Mouse (Mus musculus) layer of hippocampus, postnatal 36 days (tissue): ENCODE results near the gene Palm3. TPM values are rescaled to one million over a fixed set of nuclear protein-coding genes. Genes with fewer than 3 reads are reported as not detected.

Source experiments
- DNase-seq, 2 experiments: peaks; one replicate each; pipeline ENCODE4 v3.0.0; 2022
- microRNA-seq, 2 experiments: library from miRNA; unstranded; fragments of <30 nt; microRNA quantifications; one replicate each; pipeline ENCODE4 v1.2.0; 2021
- total RNA-seq, 2 experiments: library from RNA; stranded (reverse); gene quantifications; 2 replicates each; pipeline ENCODE4 v1.2.3; 2021

The Palm3 gene
- total RNA-seq, 2 experiments from 2014 or later = 2.9 to 4.1 TPM

GRCm38 (mm10) chr8:84067911-84068310 is 46.6 kb downstream of the Palm3 start:
- DNase-seq = no peak

DNA sequence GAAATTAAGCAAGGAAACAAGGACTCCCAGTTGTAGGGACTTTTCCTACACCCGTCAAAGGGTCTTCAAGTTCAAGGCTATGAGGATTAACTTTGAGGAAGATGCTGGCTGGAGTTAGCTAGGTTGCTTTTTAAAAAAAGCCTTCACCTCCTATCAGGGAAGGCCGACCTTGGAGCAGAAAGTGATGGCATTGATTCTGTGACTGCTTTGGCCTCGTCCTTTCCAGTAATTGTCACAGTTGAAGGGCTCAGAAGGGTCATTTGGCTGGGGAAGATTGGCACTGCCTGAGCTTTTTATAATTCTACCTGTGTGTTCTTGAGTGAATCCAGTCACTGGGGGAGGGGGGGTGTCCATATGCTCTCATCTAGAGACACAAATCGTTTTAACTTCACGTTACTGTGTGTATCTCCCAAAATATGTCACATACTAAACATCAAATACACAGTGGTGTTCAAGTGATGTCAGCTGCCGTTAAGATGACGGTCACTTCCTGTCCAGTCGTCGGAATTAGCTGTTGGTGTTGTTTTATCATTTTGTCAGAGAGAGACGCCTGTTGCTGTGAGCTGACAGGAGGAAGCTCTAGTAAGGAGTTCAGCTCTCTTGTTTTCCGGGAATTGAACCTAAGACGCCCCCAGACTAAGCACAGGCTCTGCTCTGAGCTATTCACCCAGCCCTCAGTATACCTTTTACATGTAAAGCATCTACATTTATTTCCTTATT is 47.2 kb downstream of the Palm3 start:
- DNase-seq = no peak

DNA sequence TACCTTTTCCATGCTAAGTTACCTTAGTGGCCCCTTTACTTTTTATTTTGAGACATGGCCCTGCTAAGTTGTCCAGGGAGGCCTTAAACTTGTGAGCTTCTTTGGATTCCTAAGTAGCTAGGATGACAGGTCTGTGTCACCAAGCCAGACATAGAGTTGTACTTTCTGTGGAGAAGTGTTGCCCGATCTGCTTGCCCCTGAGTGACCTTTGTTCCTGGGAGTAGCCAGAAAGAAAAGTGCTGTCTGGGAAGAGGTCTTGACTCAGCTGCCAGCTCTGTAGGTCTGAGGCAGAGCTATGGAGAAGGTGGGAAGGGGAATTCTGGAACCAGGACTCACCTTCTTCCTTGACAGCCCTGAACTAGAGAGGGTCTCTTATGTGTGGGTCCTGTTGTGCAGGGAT is 47.9 kb downstream of the Palm3 start:
- no peak for DNase-seq

DNA sequence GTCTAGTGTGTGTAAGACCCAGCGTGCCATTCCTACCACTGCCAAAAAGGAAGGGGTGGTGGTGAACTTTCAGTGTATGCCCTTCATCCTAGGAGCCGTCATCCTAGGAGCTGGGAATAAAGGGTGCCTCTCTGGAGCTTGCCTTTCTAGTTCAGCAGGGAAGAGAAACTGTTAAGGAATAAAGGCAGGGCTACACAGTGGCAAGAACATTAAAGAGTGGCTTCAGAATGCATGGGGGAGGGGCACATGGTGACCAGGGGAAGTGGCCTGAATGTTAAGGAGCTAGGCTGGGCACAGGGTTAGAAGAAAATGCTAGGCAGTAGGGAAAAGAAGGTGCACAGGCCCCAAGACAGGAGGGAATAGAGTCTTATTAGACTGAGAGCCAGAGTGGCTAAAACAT is 48.5 kb downstream of the Palm3 start:
- DNase-seq = no peak

- no peak for DNase-seq
Observed at GRCm38 (mm10) chr8:84070241-84070640, 49.0 kb downstream of the Palm3 start.

DNA sequence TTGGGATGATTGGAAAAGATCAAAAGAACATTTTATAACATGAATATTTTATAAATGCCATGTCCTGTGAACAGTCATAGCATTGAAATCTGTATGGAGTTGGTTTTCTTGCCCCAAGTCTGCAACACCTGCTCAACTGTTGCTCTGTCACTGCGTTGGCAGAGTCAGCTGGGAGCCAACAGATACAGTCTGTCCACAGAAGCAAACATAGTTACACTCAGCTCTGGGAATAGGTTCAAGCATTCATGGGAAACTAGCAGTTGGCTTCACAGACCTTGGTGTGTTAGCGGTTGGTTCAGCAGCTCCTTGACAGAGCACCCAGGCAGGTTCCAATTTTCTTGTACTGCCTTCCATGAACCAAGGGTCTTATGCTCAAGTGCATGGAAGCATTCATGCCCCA is 49.4 kb downstream of the Palm3 start:
- DNase-seq = peak; percentile 67 to 71

- DNase-seq = no peak
Observed at GRCm38 (mm10) chr8:84071921-84072320, 50.6 kb downstream of the Palm3 start.

DNA sequence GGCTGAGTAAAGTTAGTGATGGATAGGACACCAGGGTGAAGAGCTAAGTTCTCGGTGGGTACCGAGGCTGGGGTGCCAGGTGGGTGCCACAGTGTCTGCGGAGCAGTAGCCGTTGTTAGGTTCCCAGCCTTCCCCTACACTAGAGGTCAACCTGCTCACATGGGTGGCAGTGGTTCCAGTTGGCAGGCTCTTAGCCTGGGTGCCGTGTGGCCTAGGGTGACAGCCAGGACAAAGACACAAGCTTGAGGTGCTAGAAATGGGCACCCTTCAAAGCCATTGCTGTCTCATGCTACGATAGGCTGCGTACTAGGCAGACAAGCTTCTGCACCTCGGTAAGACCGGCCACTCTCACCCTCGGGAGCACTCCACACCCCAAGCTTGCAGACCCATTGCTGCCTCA is 51.0 kb downstream of the Palm3 start:
- DNase-seq = no peak

- DNase-seq = no peak
Observed at GRCm38 (mm10) chr8:84073230-84073976, 52.1 kb downstream of the Palm3 start.

DNA sequence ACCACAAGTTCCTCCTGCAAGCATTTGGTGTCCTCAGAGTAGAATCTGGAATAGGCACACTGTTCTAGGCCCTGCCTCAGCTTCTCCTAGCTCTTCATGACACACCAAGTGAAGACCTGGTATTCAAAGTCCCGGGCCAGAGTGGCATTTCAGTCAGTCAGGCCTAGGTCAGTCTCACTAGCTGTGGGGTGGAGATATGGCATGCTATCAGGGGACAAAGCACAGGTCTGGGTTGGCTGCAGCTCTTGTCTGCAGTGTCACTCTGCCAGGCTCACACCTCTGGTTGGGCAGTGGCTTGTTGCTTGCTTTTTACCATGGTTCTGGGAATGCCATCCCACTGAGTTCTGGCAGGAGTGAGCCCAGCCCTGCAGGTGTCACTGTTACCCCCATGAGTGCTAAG is 55.1 kb downstream of the Palm3 start:
- DNase-seq = no peak

GRCm38 (mm10) chr8:84076849-84077248 is 55.6 kb downstream of the Palm3 start:
- DNase-seq = no peak

DNA sequence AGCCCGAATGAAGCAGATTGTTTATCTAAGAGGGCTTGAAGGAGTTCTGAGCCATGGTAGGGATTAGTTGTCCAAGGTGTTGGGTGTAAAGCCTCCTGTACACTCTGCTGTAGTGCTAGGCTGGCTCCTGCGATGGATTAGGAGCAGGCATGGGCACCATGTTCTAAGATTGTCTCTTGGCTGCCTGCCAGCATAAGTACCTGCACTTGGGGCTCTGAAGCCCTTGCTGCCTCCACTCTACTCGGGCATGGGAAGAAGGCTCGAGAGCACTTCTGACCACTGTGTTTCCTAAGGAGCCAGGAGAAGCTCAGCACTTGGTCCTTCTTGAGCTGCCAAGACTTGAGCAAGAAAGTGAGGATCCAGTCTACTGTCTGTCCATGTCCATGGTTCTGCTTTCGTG is 57.9 kb downstream of the Palm3 start:
- no peak for DNase-seq

Small RNAs within 50 kb of the gene (microRNA-seq; reads per million reads assigned to microRNA genes)
- gene Mir1199 = 0.60 to 4.7 reads per million in 2 experiments
- gene Mir8111 = 5.7 to 8.1 reads per million in 2 experiments

Other genes with a start within 250 kb of the Palm3 start
- gene Adgrl1, start 121.4 kb upstream of the Palm3 start, total RNA-seq = 100 to 1,000 TPM; 319 to 321 TPM
- under 1 TPM; 0.43 to 0.47 TPM for gene Gm10644, start 66.3 kb upstream of the Palm3 start, total RNA-seq
- under 1 TPM; 0.32 to 0.48 TPM for gene Asf1b, start 66.0 kb upstream of the Palm3 start, total RNA-seq
- 100 to 1,000 TPM; 239 to 256 TPM for gene Prkaca, start 48.5 kb upstream of the Palm3 start, total RNA-seq
- gene Samd1, start 23.8 kb upstream of the Palm3 start, total RNA-seq = 10 to 100 TPM; 42.1 to 43.1 TPM
- gene 1700067K01Rik, start 20.0 kb upstream of the Palm3 start, total RNA-seq = under 1 TPM; 0.40 to 0.75 TPM
- gene 2210011C24Rik, start 9.3 kb upstream of the Palm3 start, total RNA-seq = 1 to 10 TPM in 1 of 2 experiments, under 1 TPM in 1; 0.52 to 1.2 TPM
- 1 to 10 TPM; 2.3 to 2.9 TPM for gene Il27ra, start 21.1 kb downstream of the Palm3 start, total RNA-seq
- gene Rln3, start 23.5 kb downstream of the Palm3 start, total RNA-seq = not detected
- gene Gm10643, start 43.7 kb downstream of the Palm3 start, total RNA-seq = 1 to 10 TPM; 4.2 to 4.4 TPM
- gene Rfx1, start 45.4 kb downstream of the Palm3 start, total RNA-seq = 10 to 100 TPM; 24.0 to 30.9 TPM
- gene Dcaf15, start 83.3 kb downstream of the Palm3 start, total RNA-seq = 10 to 100 TPM; 16.7 to 20.9 TPM
- not detected for gene Podnl1, start 104.5 kb downstream of the Palm3 start, total RNA-seq
- 10 to 100 TPM; 58.3 to 64.6 TPM for gene Cc2d1a, start 126.5 kb downstream of the Palm3 start, total RNA-seq
- gene 4930432K21Rik, start 126.6 kb downstream of the Palm3 start, total RNA-seq = 1 to 10 TPM; 1.7 to 1.8 TPM
- gene Nanos3, start 163.7 kb downstream of the Palm3 start, total RNA-seq = 1 to 10 TPM; 2.2 to 4.9 TPM
- 10 to 100 TPM; 16.8 to 18.1 TPM for gene Zswim4, start 215.6 kb downstream of the Palm3 start, total RNA-seq
- 100 to 1,000 TPM; 131 to 145 TPM for gene D8Ertd738e, start 228.2 kb downstream of the Palm3 start, total RNA-seq
- gene Mri1, start 235.9 kb downstream of the Palm3 start, total RNA-seq = 10 to 100 TPM; 15.1 to 16.2 TPM
- gene Ccdc130, start 248.9 kb downstream of the Palm3 start, total RNA-seq = 10 to 100 TPM; 28.4 to 30.9 TPM